Mouse (Mus musculus): ENCODE measurements around the gene Ift80.

DNA sequence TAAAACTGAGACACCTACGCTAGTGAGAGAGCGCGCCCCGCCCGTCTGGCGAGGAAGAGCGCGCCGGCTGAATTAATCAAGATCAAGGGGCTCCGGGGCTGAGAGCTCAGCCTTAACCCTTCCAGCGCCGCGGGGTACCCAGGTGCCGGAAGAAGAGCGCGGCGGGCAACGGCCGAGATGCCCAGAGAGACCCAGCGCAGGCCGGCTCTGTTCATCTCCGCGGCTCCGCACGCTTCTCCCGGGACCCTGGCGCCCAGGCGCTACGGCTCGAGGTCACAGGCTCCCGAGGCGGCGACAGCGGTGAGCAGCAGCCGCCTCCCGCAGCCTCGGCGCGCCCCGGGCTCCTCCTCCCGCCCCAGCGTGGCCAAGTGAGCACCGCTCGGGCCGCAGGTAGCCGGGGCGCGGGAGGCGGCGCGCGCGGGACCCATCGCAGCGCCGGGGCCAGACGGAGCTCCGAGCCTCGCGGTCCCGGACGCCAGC, 135.1 kb downstream of the Ift80 start, which contains the start of gene 1110032F04Rik:
- TF ChIP-seq CTCF (IDR thresholded peaks at IDR 0.05; ENCODE audit: extremely low read depth, insufficient read depth, low read length) (no peak), POLR2A (IDR thresholded peaks at IDR 0.05; ENCODE audit: extremely low read depth, insufficient read depth, low read length) (no peak)
